Mouse (Mus musculus) ES-Bruce4 (cell line): Measurements from ENCODE around the gene Cdh13.

Source experiments
- CTCF ChIP-seq: IDR thresholded peaks from one replicate; pipeline ENCODE4 v1.8.1; 2011; ENCODE audit warnings: low read depth, low read length
- POLR2A ChIP-seq: IDR thresholded peaks from one replicate; pipeline ENCODE4 v1.8.1; 2011; ENCODE audit warnings: low read length; ENCODE audit not compliant: insufficient read depth

GRCm38 (mm10) chr8:118339711-118340110 lies 56.2 kb downstream of the Cdh13 start:
- TF ChIP-seq CTCF (no peak), POLR2A (no peak)
